11 mouse cellular contexts compared by ENCODE assay signal in the genomic region with DNA sequence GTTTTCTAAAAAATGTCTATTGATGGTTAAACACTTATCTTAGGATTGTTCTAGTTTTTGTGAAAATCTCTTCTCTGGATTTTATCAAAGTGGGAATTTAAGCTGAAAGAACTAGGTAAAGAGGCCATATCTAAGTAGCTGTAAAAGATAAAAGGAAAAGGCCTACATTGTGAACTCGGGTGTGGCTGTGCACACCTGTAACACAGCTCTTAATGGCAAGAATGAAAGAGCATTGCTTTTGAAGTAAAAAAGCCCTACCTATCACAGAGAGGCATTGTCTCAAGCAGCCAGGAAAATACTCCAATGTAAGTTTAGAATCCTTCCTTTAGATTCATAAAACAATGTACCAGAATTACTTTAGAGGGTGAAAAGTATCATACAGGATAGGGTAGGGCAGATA.
"Had no signal": no experiment of that assay in that cellular context is flagged by ENCODE, and none has a peak within 500 bp of the region (broad histone marks: within the 10 kb centered on the region; RNA-seq: fewer than 3 reads in every experiment).

No protein-coding gene starts in this region.

- ATAC-seq: midbrain, embryonic 13.5 days; midbrain, embryonic 15.5 days had no signal

- H3K4me3 ChIP-seq: midbrain, embryonic 10.5 days; midbrain, embryonic 13.5 days; midbrain, embryonic 15.5 days; neural tube, embryonic 12.5 days had no signal

- H3K9ac ChIP-seq: lung, embryonic 14.5 days; midbrain, embryonic 13.5 days; midbrain, embryonic 15.5 days; neural tube, embryonic 12.5 days had no signal

- H3K4me2 ChIP-seq: lung, embryonic 14.5 days; midbrain, embryonic 13.5 days; midbrain, embryonic 15.5 days; neural tube, embryonic 12.5 days had no signal

- H3K9me3 ChIP-seq: midbrain, embryonic 10.5 days; midbrain, embryonic 13.5 days; midbrain, embryonic 15.5 days; neural tube, embryonic 12.5 days had no signal

- DNase-seq: lung, adult 18-20 months; lung, embryonic 14.5 days; lung, postnatal 10 days; lung, postnatal 4 days; right cerebral cortex, postnatal 14 days; thymus, postnatal 14 days; thymus, postnatal 36 days had no signal

- H3K27ac ChIP-seq: midbrain, embryonic 10.5 days; midbrain, embryonic 13.5 days; midbrain, embryonic 15.5 days; neural tube, embryonic 12.5 days had no signal

- H3K4me1 ChIP-seq: midbrain, embryonic 10.5 days; midbrain, embryonic 13.5 days; midbrain, embryonic 15.5 days; neural tube, embryonic 12.5 days had no signal

- H3K27me3 ChIP-seq: midbrain, embryonic 13.5 days; midbrain, embryonic 15.5 days; neural tube, embryonic 12.5 days had no signal
